Mouse (Mus musculus) brain, embryonic 14.5 days (tissue): ENCODE data around the gene Gm38394.

Experiments used
- CTCF ChIP-seq: fragments of 200-500 bp; IDR thresholded peaks from 2 replicates; pipeline ENCODE4 v1.5.1; 2012; ENCODE audit warnings: inconsistent platforms, mild to moderate bottlenecking, moderate library complexity, borderline replicate concordance; ENCODE audit not compliant: insufficient read depth, insufficient read length; ENCODE audit errors: extremely low read depth
- POLR2A ChIP-seq: fragments of 200-500 bp; IDR thresholded peaks from 2 replicates; pipeline ENCODE4 v1.6.1; 2012; ENCODE audit warnings: mild to moderate bottlenecking, inconsistent platforms, borderline replicate concordance; ENCODE audit not compliant: poor library complexity, insufficient read depth, insufficient read length, severe bottlenecking; ENCODE audit errors: extremely low read depth

- TF ChIP-seq CTCF: no peak
- no peak for TF ChIP-seq POLR2A
These were observed 49.7 kb downstream of the Gm38394 start for GRCm38 (mm10) chr1:133611436-133611835.
